Mouse (Mus musculus) thymus, postnatal 25 days (tissue): Measurements from ENCODE around the gene Elmsan1.

ENCODE experiments used
- DNase-seq: peaks from one replicate; pipeline ENCODE4 v3.0.0; 2022

Gene Elmsan1

DNA sequence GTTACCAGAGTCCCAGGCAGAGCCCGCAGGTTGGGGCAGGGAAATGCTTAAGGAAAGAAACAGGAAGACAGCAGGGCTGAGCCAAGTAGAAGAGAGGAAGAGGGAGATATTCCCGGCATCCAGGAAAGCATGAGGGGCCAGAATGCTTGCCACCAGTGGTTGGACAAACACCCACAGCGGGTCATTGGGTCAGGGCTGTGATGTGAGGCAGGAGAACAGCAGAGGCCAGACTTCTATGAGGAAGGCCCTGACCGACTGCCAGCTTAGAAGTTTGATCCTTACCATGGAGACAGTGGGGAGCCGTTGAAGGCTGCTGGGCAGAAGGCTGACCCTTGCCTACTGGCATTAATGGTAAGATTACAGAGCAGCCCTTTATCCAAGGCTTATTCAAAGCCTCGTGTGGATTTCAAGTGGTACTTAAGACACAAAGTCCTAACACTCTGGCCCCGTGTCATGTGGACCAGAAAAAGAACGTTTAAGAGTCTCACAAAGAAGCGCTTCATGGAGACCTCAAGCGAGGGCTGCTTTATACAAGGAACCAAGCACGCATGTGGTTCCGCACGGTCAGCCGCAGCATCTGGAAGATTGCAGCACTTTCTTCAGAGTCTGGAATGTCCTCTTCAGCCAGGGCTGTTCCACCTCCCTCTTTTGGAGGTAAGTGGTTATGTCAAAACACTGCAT lies 4.0 kb downstream of the Elmsan1 start:
- no peak for DNase-seq

DNA sequence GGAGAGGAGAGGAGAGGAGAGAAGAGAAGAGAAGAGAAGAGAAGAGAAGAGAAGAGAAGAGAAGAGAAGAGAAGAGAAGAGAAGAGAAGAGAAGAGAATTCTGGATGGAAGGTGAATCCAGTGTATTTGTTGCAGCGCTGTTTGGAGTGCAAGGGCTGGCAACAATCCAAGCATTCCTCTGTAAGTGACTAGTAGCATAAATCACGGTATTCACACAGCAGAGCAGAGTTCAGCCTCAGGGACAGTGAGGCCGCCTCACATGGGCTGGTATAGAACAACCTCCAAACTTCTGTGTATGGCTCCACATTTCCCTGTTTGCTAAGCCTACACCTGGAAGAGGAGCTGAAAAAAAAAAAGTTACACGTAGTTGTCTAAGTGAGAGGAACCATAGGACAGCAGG lies 6.4 kb downstream of the Elmsan1 start:
- DNase-seq, result no peak

GRCm38 (mm10) chr12:84211021-84211538 lies 7.6 kb downstream of the Elmsan1 start:
- no peak for DNase-seq

DNA sequence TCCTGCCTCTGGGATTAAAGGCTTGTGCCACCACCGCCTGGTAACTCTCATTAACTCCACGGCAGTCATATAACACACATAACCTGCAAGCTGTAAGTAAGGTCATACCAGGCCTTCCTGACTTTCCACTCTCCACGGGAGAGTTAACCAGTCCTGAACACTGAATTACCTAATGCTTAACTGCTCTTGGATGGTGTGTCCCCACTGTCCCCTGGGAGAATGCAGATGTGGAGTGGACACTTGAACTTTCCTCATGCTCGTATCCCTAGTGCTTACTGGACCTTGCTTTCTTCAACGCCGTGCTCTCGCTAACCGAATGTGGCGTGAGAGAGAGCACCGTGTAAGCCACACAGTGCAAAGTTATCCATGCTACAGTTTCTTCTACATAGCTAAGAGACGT lies 8.4 kb downstream of the Elmsan1 start:
- no peak for DNase-seq

DNA sequence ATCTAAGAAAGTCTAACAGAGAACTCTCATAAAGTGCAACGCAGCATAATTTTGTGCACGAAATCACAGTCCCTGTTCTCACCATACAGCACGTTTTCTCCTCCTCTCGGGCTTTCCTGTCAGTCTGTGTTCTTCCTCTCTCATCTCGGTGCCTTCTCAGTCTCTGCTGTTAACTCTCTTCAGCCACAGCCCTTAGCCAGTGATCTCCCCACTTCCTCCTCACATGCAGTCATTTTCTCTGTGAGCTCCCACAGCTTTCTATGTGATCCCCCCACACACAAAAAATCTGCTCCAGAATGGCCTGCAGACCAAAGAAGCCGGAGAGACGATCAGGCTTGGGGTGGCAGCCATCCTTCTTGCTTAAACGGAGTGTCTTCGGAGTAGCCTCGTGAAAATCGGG lies 9.6 kb downstream of the Elmsan1 start:
- DNase-seq, result peak; percentile 28

DNA sequence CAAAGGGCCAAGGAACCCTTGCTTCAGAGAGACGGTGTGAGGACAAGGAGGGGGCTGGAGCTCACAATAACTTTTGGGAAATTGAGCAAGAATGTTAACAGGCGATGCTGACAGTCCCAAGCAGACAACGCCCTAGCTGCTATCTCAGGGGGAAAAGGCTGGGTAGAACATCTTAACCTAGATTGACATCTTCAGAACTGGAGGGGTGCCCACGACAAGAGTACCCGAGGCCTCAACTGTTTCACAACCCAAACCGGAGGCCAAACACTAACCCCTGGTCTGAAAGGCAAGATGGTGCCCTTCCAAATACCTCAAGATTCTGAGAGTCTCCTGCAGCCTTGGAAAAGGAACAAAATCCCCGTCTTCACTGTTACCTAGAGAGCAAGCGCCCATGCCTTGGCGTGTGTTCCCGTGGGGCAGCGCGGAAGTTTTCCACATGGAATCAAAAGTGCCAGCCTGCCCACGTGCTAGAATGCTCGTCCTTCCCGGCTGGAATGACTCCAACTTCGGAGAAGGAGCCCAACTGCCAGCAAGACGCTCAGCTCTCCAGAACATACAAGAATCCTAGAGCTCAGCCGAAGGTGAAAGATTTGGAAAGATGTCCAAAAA lies 11.4 kb downstream of the Elmsan1 start:
- DNase-seq, result no peak

DNA sequence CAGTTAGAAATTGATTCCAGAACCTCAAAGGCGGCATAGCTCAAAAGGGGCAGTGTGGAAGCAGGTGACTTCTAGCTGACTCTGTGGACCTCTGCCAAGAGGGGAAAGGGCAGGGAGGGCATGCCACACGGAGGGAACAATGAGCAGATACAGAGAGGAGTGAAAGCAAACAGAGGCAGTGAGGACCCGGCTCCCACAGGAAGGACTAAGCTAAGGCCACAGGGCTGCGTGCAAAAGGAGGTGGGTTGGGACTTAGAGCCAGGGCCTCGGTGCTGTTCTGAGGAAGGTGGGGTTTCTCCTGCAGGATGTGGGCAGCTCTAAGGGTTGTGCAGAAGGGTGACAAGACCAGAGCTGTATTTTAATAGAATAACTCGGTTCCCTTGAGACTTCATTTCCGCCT lies 12.2 kb downstream of the Elmsan1 start:
- DNase-seq, result peak; percentile 47

DNA sequence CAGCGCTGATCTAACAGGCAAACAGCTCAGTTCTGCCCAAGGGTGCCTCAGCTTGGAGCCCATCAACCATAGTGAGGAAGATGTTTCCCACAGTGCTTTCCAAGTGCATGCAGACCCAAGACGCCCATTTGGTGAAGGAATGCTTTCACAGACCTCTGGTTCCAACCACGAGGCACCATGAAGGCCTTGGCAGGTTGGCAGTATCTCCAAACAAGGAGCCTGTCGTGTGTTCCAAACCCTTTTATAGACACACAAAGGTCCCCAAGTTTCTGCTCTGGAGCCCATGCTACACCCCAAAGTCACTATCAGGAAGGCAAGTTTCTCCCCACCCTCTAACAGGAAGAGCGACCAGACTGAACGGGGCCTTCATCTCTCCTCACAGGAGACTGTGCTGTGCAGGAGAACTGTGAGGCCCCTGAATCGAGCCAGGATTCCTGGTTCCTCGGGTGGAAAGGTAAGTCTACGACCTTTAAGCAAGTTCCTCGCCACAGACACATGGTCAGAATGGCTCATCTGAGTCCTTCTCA lies 13.0 kb downstream of the Elmsan1 start:
- DNase-seq, result no peak

DNA sequence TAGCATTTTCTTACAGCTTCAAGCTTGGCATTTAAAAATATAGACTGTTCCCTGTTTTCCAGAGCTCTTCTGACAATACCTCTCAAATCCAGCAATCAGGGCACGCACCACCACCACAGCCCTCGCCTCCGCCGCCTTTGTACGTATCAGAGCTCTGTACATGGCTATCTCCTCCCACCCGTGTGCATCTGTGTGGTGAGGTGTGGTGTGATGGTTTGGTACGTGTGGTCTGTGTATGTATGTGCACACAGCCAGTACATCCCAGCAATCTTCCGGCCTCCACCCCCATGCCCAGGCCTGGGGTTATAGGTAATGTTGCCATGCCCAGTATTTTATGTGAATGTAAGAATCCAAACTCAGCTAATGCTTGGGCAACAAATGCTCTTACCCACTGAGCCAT lies 14.0 kb downstream of the Elmsan1 start:
- no peak for DNase-seq

- no peak for DNase-seq
Observed at GRCm38 (mm10) chr12:84203778-84204216, 14.9 kb downstream of the Elmsan1 start.

DNA sequence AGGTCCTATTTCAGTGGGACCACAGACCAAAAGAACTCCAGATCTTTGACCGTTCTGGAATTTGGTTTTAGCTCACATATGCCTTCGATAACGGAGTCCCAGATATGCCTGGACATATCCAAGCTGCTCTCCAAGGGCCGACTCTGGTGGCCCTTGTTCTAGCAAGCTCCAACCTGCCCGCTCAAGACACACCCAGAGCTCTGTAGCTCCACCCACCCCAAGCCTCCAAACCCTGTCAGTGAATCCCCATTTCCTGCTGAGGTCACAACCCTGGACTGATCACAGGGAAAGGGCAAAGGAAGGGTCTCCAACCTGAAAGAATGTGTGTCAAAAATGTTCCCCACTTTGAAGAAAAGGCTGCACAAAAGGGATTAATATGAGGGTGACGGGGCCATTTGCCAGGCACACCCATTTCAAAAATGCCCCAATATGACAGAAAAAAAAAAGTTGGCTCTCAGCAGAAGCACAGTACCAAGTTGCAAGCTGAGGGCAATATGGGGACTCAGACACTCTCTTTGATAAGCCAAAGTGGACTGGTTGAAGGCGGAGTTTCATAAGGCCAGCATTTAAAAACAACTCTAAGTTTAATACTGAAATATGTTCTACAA lies 15.4 kb downstream of the Elmsan1 start:
- no peak for DNase-seq

- DNase-seq, result no peak
Observed at GRCm38 (mm10) chr12:84202561-84202960, 16.1 kb downstream of the Elmsan1 start.

GRCm38 (mm10) chr12:84201686-84202484 lies 16.8 kb downstream of the Elmsan1 start:
- no peak for DNase-seq

GRCm38 (mm10) chr12:84201222-84201621 lies 17.5 kb downstream of the Elmsan1 start:
- DNase-seq, result no peak

- no peak for DNase-seq
Observed at GRCm38 (mm10) chr12:84198880-84199279, 19.8 kb downstream of the Elmsan1 start.

DNA sequence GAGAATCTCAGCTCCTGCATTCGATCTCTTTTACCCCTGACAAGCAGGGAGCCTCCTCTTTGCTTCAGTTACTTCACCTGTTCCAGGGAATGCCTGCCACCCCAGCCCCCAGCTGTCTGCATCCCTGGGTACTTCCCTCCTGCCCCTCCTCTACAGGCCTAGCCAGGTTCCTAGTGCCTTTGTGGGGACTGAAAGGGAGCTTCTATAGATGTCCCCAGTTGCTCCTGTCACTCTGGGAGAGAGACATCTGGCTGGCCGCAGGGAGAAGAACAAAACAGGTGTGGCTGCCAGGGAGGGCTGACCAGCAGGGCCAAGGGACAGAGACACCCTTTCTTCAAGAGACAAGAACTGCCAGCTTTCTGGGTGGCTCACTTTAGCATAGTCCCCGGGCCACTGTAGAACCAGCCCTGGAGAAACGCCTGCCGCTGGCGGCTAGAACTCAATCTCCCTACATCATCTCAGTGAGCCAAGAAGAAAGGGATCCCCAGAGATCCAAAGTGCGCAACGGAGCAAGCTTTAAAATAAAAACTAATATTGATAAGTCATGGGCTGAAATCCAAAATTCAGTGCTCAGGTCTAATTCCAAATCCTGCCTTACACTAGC lies 20.5 kb downstream of the Elmsan1 start:
- DNase-seq, result no peak

DNA sequence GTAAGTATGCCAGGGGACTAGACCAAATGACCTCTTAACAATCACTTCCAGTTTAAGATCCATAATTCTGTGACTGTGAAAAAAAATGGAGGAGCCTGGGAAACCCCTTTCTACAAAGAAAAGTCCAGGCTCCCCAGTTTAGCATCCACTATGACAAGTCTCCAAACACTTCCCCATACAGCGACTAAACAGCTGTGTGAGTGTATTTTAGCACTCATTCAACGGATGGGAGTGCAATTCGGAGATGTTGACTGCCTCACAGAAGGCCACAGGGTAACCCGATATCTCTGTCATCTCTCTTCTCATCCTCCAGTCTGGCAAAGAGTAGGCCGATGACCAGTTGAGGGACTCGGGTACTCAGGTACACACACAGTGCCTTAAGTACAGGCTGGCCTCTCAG lies 23.5 kb downstream of the Elmsan1 start:
- DNase-seq, result no peak

DNA sequence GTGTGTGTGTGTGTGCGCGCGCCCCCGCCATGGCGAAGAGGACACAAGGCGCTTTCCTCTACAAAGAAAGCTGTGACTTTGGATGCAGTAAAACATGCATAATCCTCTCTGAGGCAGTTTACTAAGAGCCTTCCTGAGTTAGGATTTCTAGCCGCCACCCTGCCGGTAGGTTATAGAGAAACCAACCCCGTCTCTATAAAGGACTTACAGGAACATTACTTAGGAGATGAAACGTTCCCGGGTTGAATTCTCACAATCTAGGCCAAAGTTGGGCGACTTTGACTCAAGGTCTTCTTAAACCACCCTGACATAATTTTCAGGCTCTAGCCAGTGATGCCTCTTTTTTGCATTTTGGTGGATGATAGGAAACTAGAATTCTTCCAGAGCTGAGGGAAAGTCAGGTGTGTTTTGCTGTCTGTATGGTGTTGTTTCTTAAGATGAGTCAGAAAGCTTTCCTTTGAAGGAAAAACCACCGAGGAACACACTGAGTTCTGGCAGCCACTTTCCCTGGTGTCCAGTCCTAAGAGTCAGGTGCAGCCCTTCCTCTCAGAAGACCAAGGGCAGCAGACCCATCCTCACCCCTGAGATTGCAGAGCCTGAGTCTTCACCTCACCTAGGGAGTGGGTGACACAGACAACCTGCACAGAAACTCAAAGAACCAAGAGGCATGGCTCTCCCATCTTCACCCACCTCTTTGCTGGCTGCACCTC lies 24.1 kb downstream of the Elmsan1 start:
- DNase-seq, result no peak

- peak; percentile 92 for DNase-seq
Observed at GRCm38 (mm10) chr12:84193642-84194399, 24.9 kb downstream of the Elmsan1 start.

DNA sequence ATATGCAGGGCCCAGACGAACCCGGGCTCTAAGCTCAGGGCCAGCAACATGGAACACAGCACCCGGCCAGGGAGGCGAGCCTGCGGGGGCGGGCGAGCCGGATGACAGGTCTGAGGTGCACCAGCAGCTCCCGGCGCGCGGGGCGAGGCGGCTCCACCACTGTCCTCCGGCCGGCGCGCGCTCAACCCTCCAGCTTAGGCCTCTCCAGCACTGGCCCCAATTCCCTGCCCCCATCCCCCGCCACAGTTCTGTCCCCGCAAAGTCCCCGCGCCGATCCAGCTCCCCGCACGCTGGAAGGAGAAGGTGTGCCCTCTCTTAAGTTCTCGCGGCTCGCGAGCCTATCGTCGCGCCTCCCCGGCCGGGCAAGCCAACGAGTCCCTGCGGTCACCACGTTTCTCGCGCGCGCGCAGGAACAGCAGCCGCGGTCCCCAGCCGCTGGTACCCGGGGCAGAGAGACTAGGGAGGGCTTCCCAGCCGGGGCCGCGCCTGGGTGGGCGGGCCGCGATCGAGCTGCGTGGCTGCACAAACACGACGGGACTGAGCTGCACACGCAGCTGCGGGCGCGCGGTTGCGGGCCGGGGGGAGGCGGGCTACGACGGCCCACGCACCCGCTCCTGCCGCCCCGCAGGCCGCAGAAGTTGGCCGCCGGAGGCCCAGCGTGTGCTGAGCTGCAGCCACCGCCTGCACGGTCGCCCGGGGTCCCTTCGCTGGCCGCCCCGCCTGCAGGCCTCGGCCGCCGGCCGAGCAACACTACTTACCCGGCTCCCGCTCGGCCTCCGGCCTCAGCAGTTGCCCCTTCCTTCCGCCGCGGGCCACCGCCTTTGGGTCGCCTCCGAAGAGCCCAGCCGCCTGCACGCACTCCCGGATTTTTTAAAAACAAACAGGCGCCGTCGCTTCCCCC lies 25.7 kb downstream of the Elmsan1 start:
- DNase-seq, result peak; percentile 48
